Mouse (Mus musculus) layer of hippocampus, adult 2 months (tissue): ENCODE data around the gene Strip1. TPM values are rescaled to one million over a fixed set of nuclear protein-coding genes. Genes with fewer than 3 reads are reported as not detected.
"Not testable (repeated sequence)": the region's sequence is repeated elsewhere in the genome, so short reads cannot be mapped to it uniquely, and the experiment has no call there.

Experiments used
- DNase-seq, 2 experiments: peaks; one replicate each; pipeline ENCODE4 v3.0.0; 2022; ENCODE audit warnings: low spot score in 2 of 2
- H3K27ac ChIP-seq: fragments of 200-600 bp; 2 replicates; pipeline ENCODE4 v1.8.1; 2022
- H3K4me3 ChIP-seq: fragments of 200-600 bp; 2 replicates; pipeline ENCODE4 v1.8.1; 2022; ENCODE audit warnings: mild to moderate bottlenecking
- CTCF ChIP-seq: fragments of 200-600 bp; conservative IDR thresholded peaks from 2 replicates; pipeline ENCODE4 v1.8.1; 2022; ENCODE audit warnings: antibody characterized with exemption, mild to moderate bottlenecking, moderate library complexity
- long read RNA-seq, 2 experiments: library from polyadenylated mRNA; stranded (forward); transcript quantifications; one replicate each; pipeline ENCODE4 v2.0.0; 2021; ENCODE audit warnings: borderline mapping rate in 2 of 2
- total RNA-seq, 2 experiments: library from RNA; stranded (reverse); gene quantifications; 2 replicates each; pipeline ENCODE4 v1.2.3; 2021

Strip1 gene
- 10 to 100 TPM; 74.5 to 79.2 TPM for total RNA-seq
- long read RNA-seq, experiment 1, transcript Strip1-201 (21 exons, 3,215 nt) = major isoform, 87 of 121 reads
- long read RNA-seq, experiment 1, transcript Strip1-205 (1 exons, 1,550 nt) = minor isoform, 10 of 121 reads
- long read RNA-seq, experiment 1, partial matches to known transcripts = 5 of 121 reads
- long read RNA-seq, experiment 1, other reads (novel, unspliced or antisense) = 19 of 121 reads
- long read RNA-seq, experiment 2, transcript Strip1-201 (21 exons, 3,215 nt) = major isoform, 118 of 157 reads
- long read RNA-seq, experiment 2, transcript Strip1-205 (1 exons, 1,550 nt) = minor isoform, 12 of 157 reads
- long read RNA-seq, experiment 2, partial matches to known transcripts = 11 of 157 reads
- long read RNA-seq, experiment 2, other reads (novel, unspliced or antisense) = 16 of 157 reads

DNA sequence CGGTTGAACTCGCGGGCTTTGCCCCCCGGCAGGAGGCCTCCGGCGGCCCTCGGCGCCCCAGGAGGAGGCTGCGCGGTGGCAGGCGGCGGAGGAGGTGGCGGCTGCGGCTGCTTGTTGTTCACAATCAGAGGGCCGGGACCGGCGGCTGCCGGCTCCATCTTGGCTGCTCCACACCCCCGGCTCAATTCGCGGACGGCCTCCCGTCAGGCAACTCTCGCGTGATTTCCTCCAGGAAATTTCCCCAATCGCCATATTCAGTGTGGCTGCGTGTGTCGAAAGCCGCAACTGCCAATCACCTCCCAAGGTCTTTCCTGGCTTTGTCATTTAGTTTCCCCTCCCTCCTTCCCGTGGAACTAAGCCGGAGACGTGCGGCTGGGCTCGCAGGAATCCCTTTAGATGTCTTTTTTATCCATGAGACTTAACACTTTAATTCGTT, at the start of gene Strip1:
Gene Strip1, minus strand, starts transcription at position 172 of the 436 bp plus-strand sequence.
- no peak for TF ChIP-seq CTCF
- peak within 1 kb of the TSS; percentile 98 for H3K4me3 ChIP-seq
- peak; percentile 94 to 97 for DNase-seq
- H3K27ac ChIP-seq = peak within 1 kb of the TSS; percentile 94

DNA sequence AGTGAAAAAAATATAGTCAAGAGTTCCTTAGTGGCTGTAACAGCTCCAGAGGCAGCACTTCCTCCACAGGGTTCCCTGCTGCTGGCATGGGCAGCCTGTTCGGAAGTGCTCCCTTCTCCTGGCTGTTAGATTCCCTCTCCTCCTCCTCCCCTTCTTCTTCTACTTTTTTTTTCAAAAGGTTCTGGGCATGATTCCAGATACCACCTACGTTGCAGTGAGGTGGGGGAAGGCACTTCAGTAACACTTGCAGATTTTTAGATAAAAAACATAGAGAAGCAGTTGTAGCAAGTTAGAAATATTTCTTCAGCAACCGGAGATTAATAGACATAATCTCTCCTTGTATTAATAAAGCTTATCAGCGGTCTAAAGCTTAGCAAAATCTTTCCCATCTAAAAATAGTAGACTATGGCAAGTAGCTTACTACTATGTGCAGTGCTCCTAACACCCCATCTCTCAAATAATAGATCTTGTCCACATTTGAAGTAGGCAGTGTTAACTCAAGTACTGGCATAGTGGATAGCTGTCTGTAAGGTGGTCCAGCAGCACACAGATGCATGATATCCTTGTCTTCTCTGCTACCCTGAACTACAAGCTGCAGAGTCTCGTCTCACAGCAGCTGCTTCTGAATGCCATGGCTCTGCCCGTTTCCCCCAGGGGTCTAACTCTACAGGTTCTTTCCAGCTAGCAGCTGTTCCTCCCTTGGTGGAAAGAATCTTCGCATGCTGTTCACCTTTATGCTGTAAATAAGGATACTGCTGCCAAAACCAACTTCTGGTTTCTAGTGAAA, 49.5 kb upstream of the Strip1 start:
- peak; percentile 70 to 83 for DNase-seq
- no peak for TF ChIP-seq CTCF
- peak overlapping the region; percentile 88 for H3K27ac ChIP-seq
- H3K4me3 ChIP-seq = peak overlapping the region; percentile 20

DNA sequence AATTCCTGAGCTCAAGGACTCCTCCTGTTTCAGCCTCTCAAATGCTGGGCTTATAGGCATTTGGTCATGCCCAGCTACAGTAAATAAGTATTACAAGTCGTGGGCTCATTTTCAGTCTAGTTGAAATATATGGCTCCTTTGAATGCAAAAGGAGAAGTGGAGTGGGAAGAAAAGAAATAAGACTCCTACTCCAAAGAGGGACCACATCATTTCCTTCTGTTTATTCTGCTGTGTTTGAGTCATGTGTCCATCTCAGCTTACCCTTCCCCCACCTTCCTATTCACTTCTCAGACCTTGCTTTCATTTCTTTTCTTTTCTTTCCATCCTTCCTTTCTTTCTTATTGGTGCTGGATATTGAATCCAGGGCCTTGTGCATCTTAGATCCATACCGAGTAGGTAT, 40.0 kb upstream of the Strip1 start:
- Histone ChIP-seq H3K4me3 (no peak overlapping the region), H3K27ac (no peak overlapping the region)
- TF ChIP-seq CTCF = no peak
- DNase-seq = no peak

DNA sequence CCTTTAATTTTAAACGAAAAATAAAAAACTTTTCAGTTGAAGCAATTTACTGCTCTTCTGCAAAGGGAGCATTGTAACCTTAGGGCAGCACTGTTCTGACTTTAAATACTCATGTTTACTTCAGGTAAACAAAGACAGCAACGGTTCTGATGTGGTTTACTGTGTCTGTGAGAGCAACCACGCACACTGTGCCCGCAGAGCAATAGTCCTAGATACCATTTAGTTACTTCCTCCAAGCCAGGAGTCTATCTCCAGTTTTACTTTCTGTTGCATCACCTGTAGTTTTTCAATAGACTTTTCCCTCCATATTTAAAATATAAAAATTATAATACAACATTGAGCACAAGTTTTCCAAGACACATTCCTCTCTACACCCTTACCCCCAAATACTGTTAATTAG, 39.0 kb upstream of the Strip1 start:
- DNase-seq = no peak
- Histone ChIP-seq H3K27ac (no peak overlapping the region), H3K4me3 (no peak overlapping the region)
- TF ChIP-seq CTCF = no peak

DNA sequence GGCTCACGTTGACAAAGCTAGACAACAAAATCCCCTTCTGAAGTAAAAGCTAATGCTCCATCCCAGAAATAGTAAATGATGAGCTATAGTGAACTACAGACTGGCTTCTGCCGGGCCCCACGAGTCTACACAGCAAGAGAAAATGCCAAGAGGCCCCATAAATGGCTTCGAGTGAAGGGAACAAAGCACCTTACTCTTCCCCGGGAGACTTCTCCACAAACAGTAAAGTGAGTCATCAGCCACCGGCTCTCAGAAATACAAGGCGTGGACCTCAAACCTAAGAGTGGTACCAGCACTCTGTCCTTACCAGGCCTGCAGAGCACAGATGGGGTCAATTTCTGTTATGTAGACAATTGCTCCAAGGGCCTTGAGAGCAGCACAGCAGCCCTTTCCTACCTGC, 37.3 kb upstream of the Strip1 start:
- TF ChIP-seq CTCF = no peak
- no peak overlapping the region for H3K27ac ChIP-seq
- no peak for DNase-seq
- H3K4me3 ChIP-seq = no peak overlapping the region

DNA sequence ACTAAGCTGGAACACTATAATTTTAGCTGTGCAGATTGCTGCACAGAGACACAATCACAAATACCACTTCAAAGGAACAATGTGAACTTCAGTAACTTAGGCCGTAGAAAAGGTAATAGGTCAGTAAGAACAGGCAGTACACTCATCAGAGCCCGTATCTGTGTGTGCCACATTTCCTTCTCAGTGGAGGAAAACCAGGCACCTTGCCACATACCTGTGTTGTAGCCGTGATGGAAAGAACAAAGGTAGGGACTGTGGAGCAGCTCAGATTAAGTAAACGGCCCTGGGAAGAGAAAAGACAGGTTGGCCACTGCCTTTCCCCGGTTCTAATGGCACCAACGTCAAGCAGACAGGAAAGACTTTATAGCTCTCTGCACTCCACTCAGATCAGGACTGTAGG, 35.9 kb upstream of the Strip1 start:
- no peak overlapping the region for H3K4me3 ChIP-seq
- TF ChIP-seq CTCF = no peak
- DNase-seq = no peak
- no peak overlapping the region for H3K27ac ChIP-seq

DNA sequence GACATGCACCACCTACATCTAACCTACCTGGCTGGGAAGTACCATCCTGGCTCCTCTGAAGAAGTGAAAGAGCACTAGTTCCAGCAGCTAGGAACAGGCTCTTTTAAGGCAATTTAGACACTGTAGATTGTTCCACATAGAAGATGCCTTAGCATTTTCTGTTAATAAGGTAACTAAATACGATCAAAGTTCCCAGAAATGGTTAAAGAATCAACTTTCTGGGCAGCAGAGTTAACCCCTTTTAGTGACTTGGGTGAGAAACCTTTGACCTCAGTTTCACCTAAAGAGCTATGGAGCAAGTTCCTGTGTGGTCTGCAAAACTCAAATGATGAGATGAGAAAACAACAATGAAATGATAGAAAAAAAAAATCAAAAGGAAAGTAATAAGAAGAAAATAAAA, 33.1 kb upstream of the Strip1 start:
- DNase-seq = no peak
- H3K4me3 ChIP-seq = no peak overlapping the region
- TF ChIP-seq CTCF = no peak
- H3K27ac ChIP-seq = no peak overlapping the region

DNA sequence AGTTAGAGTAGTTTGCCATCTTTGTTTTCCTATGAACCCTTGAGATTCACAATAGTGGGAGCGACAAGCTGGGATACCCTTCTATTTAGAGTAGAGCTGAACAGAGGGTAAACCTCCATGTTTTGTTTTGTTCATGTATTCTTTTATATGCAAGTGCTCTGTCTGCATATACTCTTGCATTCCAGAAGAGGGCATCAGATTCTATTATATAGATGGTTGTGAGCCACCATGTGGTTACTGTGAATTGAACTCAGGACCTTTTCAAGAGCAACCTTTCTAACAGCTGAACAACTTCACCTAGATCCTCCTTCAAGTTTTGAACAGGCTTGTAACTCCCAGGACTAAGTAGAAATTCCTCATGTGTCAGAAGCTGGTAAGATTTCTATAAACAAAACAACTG, 27.5 kb upstream of the Strip1 start:
- Histone ChIP-seq H3K4me3 (no peak overlapping the region), H3K27ac (no peak overlapping the region)
- peak; percentile 71 for TF ChIP-seq CTCF
- DNase-seq = no peak

DNA sequence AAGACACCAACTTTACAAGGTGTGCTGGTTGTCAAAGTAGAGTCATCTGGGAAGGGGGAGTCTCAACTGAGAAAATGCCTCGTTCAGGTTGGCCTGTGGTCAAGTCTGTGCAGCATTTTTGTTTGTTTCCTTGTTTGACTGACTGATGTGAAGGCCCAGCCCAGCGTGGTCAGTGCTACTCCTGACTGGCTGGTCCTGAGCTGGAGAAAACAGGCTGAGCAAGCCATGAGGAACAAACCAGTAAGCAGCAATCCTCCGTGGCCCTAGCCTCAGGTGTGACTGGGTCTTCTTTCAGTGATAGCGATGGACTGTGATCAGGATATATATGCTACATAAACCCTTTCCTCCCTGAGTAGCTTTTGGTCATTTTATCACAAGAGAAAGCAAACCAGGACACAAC, 25.4 kb upstream of the Strip1 start:
- no peak for DNase-seq
- H3K4me3 ChIP-seq = no peak overlapping the region
- no peak for TF ChIP-seq CTCF
- H3K27ac ChIP-seq = no peak overlapping the region

DNA sequence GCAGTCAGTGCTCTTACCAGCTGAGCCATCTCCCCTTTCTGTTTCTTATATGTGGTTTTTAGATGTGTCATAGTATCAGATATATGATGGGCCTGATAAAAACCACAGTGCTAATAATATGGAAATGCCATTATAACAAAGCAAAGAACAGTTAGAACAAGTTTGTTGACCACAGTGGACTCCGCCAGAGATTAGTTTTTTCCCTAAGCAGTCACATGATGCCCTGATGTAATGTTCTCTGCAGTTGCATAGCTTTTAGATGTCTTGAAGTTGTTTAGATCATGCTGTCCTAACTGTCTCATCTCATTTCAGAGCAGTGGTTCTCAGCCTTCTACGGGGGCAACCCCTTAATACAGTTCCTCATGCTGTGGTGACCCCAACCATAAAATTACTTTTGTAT, 24.7 kb upstream of the Strip1 start:
- no peak for TF ChIP-seq CTCF
- no peak overlapping the region for H3K4me3 ChIP-seq

DNA sequence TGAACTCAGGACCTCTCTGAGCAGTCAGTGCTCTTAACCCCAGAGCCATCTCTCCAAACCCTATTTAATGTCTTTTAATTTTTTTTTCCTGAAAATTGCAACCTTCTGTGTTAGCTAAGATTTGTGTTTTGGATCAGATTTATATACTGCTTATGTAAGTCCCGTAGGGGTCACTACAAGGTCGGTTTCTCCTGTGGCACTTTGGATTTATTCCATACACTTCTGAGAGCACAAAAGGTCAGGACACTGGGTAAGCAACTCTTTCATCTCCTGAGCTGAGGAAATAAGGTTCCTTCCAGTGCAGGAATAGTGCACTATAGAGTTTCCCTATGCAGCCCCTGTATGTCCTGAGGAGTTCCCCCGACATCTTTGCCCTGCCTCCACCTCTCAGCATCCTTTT, 24.0 kb upstream of the Strip1 start:
- no peak for TF ChIP-seq CTCF
- H3K4me3 ChIP-seq = no peak overlapping the region
- no peak overlapping the region for H3K27ac ChIP-seq
- no peak for DNase-seq

More for the DNA sequence above, 24.7 kb upstream of the Strip1 start:
- H3K27ac ChIP-seq = no peak overlapping the region
- no peak for DNase-seq

DNA sequence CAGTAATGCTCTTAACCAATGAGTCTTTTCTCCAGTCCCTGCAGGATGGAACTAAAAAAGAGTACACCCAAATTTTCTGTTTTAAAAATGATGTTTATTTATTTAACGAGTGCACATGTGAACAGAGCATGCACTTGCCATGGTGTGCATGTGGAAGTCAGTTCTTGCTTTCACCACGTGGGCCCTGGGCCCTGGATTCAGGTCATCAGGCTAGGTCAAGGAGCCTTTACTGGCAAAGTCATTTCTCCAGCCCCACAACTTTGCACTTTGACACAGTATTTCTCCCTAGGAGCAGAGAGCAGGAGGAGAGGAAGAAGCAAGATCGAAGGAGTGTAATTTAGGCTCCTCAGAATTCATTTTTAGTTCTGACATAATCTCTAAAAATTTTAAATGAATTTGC, 23.4 kb upstream of the Strip1 start:
- Histone ChIP-seq H3K4me3 (no peak overlapping the region), H3K27ac (no peak overlapping the region)
- no peak for TF ChIP-seq CTCF
- no peak for DNase-seq

DNA sequence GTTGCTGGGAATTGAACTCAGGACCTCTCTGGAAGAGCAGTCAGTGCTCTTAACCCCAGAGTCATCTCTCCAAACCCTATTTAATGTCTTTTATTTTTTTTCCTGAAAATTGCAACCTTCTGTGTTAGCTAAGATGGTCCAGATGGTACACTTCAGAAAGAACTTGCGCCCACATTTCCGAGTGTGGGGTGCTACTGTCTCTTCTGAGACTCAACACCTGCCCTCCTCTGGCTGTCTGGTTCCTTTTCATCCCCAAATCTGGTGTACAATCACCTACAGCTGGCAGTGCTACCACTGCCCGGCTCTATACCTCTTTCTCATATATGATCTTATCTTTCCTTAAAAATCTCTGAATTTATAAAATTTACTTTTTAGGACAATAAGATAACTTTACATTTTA, 21.5 kb upstream of the Strip1 start:
- Histone ChIP-seq H3K4me3 (no peak overlapping the region), H3K27ac (no peak overlapping the region)
- DNase-seq = no peak
- TF ChIP-seq CTCF = no peak

DNA sequence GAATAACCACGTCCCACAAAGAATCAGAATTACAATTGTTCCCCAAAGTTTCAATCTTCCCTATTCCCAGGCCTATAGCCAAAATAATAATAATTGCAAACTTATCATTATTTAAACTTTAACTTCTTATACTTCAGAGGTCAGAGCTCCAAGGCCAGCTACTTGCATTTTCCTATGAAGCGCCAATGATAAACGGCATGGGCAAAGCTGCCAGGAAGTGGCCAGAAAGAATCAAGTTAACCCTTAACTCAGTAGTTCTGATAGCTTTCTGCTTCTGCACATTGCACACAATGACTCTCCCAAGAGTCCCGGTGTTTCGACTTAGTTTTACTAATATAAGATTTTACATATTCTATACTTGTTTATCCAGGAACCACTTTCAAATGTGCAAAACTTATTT, 18.8 kb upstream of the Strip1 start:
- not testable (repeated sequence) for H3K4me3 ChIP-seq, DNase-seq, H3K27ac ChIP-seq
